Mouse (Mus musculus): ENCODE data around the gene Olfr1162. TPM values are rescaled to one million over a fixed set of nuclear protein-coding genes. Genes with fewer than 3 reads are reported as not detected.
"Not testable (repeated sequence)": the region's sequence is repeated elsewhere in the genome, so short reads cannot be mapped to it uniquely, and the experiment has no call there.

Gene Olfr1162
- total RNA-seq (2012; rRNA removed), result not detected in 2 replicates

DNA sequence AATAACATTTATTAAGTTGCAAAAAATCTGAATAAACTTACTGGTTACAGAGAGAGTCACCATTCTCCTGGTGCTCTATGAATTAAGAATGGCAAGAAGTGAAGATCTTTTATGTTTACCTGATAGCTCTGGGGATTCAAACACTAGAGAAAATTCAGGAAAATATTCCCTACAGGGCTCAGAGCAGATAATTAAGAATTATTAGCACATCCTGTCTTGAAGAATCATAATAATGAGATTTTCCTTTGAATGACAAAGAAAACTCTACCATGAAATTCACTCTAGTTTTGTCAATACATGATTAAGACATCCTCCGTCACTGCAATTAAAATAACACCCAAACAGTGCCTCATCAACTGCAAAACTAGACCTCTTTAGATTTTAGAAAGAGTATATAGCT is at the start of gene Olfr1162:
Olfr1162 (minus strand) TSS at position 101 of the 400 bp plus-strand sequence.
- Histone ChIP-seq H3K4me1 (ENCODE audit: control insufficient read depth in 2 of 2, insufficient read depth in 2 of 2, low read length in 2 of 2, poor library complexity in 1 of 2) (no peaks in the 10 kb centered on the region), H3K36me3 (ENCODE audit: control insufficient read depth, insufficient read depth, low read length, poor library complexity, severe bottlenecking) (no peaks in the 10 kb centered on the region), H3K9me3 (ENCODE audit: control insufficient read depth, insufficient read depth, low read depth, low read length) (no peaks in the 10 kb centered on the region), H3K9ac (ENCODE audit: insufficient read depth, low read depth, low read length, poor library complexity, severe bottlenecking) (no peak within 1 kb of the TSS), H3K4me3 (ENCODE audit: insufficient read depth in 1 of 2, low read depth in 1 of 2, low read length in 2 of 2, poor library complexity in 1 of 2, severe bottlenecking in 1 of 2) (no peak within 1 kb of the TSS), H3K27ac (ENCODE audit: insufficient read depth, low read depth, low read length, poor library complexity, severe bottlenecking) (no peak within 1 kb of the TSS)
- in situ Hi-C loops (cut with MboI; ENCODE audit: low sequenced_read_pairs in 2 of 2, unreplicated experiment in 2 of 2), result no loop called here
- DNase-seq (ENCODE audit: low read depth, low spot score), result no peak
- no peak for TF ChIP-seq HCFC1 (IDR thresholded peaks at IDR 0.05; ENCODE audit: borderline replicate concordance, insufficient read depth, low read length)
- TF ChIP-seq ZC3H11A (IDR thresholded peaks at IDR 0.05; ENCODE audit: borderline replicate concordance, low read depth, low read length), result no peak
- no peak for TF ChIP-seq CHD2 (IDR thresholded peaks at IDR 0.05; ENCODE audit: low read depth, low read length)
- no peak for TF ChIP-seq ZNF384 (IDR thresholded peaks at IDR 0.05; ENCODE audit: low read depth, low read length)
- TF ChIP-seq MAFK (IDR thresholded peaks at IDR 0.05; ENCODE audit: insufficient read depth, low read depth, low read length), result no peak

DNA sequence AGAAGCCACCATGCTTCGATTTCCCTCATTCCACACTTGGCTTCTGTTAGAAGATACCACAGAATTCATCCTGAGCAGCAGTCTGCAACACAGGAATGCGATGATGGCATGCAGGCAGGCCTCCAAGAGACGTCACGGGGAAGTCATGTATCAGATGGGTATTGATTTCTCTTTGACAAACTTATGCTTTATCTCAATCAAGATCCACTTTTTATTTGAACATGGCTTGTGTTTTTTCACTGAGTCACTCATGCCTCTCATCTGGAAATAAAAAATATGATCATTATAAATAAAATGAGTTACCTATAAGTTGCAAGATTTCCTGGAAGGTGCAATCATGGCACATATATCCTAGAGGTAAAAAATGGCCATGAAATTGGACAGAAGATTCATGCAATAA is 42.9 kb upstream of the Olfr1162 start, which contains the start of gene Olfr1164:
Olfr1164 (minus strand) TSS at position 101 of the 400 bp plus-strand sequence.
- no peak for DNase-seq (ENCODE audit: low read depth, low spot score)
- Histone ChIP-seq H3K36me3 (ENCODE audit: control insufficient read depth, insufficient read depth, low read length, poor library complexity, severe bottlenecking) (no peaks in the 10 kb centered on the region), H3K4me3 (ENCODE audit: insufficient read depth in 1 of 2, low read depth in 1 of 2, low read length in 2 of 2, poor library complexity in 1 of 2, severe bottlenecking in 1 of 2) (no peak within 1 kb of the TSS), H3K27ac (ENCODE audit: insufficient read depth, low read depth, low read length, poor library complexity, severe bottlenecking) (no peak within 1 kb of the TSS), H3K9me3 (ENCODE audit: control insufficient read depth, insufficient read depth, low read depth, low read length) (no peaks in the 10 kb centered on the region), H3K4me1 (ENCODE audit: control insufficient read depth in 2 of 2, insufficient read depth in 2 of 2, low read length in 2 of 2, poor library complexity in 1 of 2) (no peaks in the 10 kb centered on the region), H3K9ac (ENCODE audit: insufficient read depth, low read depth, low read length, poor library complexity, severe bottlenecking) (no peak within 1 kb of the TSS)
- in situ Hi-C loops (cut with MboI; ENCODE audit: low sequenced_read_pairs in 2 of 2, unreplicated experiment in 2 of 2), result no loop called here
- TF ChIP-seq CHD2 (IDR thresholded peaks at IDR 0.05; ENCODE audit: low read depth, low read length), result no peak
- TF ChIP-seq HCFC1 (IDR thresholded peaks at IDR 0.05; ENCODE audit: borderline replicate concordance, insufficient read depth, low read length), result no peak
- TF ChIP-seq ZNF384 (IDR thresholded peaks at IDR 0.05; ENCODE audit: low read depth, low read length), result no peak
- TF ChIP-seq MAFK (IDR thresholded peaks at IDR 0.05; ENCODE audit: insufficient read depth, low read depth, low read length), result no peak
- TF ChIP-seq ZC3H11A (IDR thresholded peaks at IDR 0.05; ENCODE audit: borderline replicate concordance, low read depth, low read length), result no peak

DNA sequence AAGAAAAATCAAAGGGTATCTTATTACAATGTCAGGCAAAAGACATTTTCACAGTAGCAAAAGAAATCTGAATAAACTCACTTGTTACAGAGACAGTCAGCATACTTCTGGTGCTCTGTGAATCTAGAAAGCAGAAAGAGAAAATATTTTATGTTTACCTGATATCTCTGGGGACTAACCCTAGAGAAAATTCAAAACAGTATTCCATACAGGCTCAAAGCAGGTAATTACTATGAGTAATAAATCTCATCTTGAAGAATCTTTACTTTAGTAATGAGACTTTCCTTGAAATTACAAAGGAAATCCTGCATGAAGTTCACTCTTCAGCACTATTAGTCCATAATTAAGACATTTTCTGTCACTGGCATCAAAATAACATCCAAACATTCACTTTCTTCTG is 20.8 kb upstream of the Olfr1162 start, which contains the start of gene Olfr1163:
Olfr1163 (minus strand) TSS at position 101 of the 400 bp plus-strand sequence.
- TF ChIP-seq ZC3H11A (IDR thresholded peaks at IDR 0.05; ENCODE audit: borderline replicate concordance, low read depth, low read length), result no peak
- no peak for TF ChIP-seq CHD2 (IDR thresholded peaks at IDR 0.05; ENCODE audit: low read depth, low read length)
- TF ChIP-seq ZNF384 (IDR thresholded peaks at IDR 0.05; ENCODE audit: low read depth, low read length), result no peak
- TF ChIP-seq HCFC1 (IDR thresholded peaks at IDR 0.05; ENCODE audit: borderline replicate concordance, insufficient read depth, low read length), result no peak
- TF ChIP-seq MAFK (IDR thresholded peaks at IDR 0.05; ENCODE audit: insufficient read depth, low read depth, low read length), result no peak
- H3K4me3 ChIP-seq (ENCODE audit: insufficient read depth in 1 of 2, low read depth in 1 of 2, low read length in 2 of 2, poor library complexity in 1 of 2, severe bottlenecking in 1 of 2), result no peak within 1 kb of the TSS
- H3K27ac ChIP-seq (ENCODE audit: insufficient read depth, low read depth, low read length, poor library complexity, severe bottlenecking), result no peak within 1 kb of the TSS
- no peaks in the 10 kb centered on the region for H3K9me3 ChIP-seq (ENCODE audit: control insufficient read depth, insufficient read depth, low read depth, low read length)
- no peaks in the 10 kb centered on the region for H3K4me1 ChIP-seq (ENCODE audit: control insufficient read depth in 2 of 2, insufficient read depth in 2 of 2, low read length in 2 of 2, poor library complexity in 1 of 2)
- DNase-seq (ENCODE audit: low read depth, low spot score), result no peak
- H3K9ac ChIP-seq (ENCODE audit: insufficient read depth, low read depth, low read length, poor library complexity, severe bottlenecking), result no peak within 1 kb of the TSS
- in situ Hi-C loops (cut with MboI; ENCODE audit: low sequenced_read_pairs in 2 of 2, unreplicated experiment in 2 of 2), result no loop called here
- H3K36me3 ChIP-seq (ENCODE audit: control insufficient read depth, insufficient read depth, low read length, poor library complexity, severe bottlenecking), result no peaks in the 10 kb centered on the region

DNA sequence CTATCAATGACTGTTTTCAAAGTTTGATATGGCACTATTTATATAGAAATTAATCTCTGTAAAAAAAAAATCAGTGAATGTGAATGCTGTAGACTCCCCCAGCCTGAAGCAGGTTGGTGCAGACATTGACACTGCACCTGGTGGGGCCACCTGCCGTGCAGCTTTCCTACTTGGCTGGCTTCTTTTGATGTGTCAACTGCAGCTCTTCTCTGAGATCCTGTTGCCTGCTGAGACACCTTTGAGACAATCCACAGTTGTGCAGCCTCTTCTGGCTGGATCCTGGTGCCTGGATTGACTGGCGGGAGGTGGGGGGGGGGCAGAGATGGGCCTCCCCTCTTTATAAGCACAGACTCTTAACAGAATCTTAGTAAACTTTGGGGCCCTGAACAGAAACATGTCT is 12.7 kb upstream of the Olfr1162 start:
- H3K27ac ChIP-seq (ENCODE audit: insufficient read depth, low read depth, low read length, poor library complexity, severe bottlenecking), result no peak overlapping the region
- in situ Hi-C loops (cut with MboI; ENCODE audit: low sequenced_read_pairs in 2 of 2, unreplicated experiment in 2 of 2), result no loop called here
- no peaks in the 10 kb centered on the region for H3K9me3 ChIP-seq (ENCODE audit: control insufficient read depth, insufficient read depth, low read depth, low read length)
- H3K36me3 ChIP-seq (ENCODE audit: control insufficient read depth, insufficient read depth, low read length, poor library complexity, severe bottlenecking), result no peaks in the 10 kb centered on the region
- peak; percentile 25 for DNase-seq (ENCODE audit: low read depth, low spot score)
- no peaks in the 10 kb centered on the region for H3K4me1 ChIP-seq (ENCODE audit: control insufficient read depth in 2 of 2, insufficient read depth in 2 of 2, low read length in 2 of 2, poor library complexity in 1 of 2)
- H3K4me3 ChIP-seq (ENCODE audit: insufficient read depth in 1 of 2, low read depth in 1 of 2, low read length in 2 of 2, poor library complexity in 1 of 2, severe bottlenecking in 1 of 2), result no peak overlapping the region
- H3K9ac ChIP-seq (ENCODE audit: insufficient read depth, low read depth, low read length, poor library complexity, severe bottlenecking), result no peak overlapping the region
- TF ChIP-seq ZNF384 (IDR thresholded peaks at IDR 0.05; ENCODE audit: low read depth, low read length) (no peak), CHD2 (IDR thresholded peaks at IDR 0.05; ENCODE audit: low read depth, low read length) (no peak), HCFC1 (IDR thresholded peaks at IDR 0.05; ENCODE audit: borderline replicate concordance, insufficient read depth, low read length) (no peak), MAFK (IDR thresholded peaks at IDR 0.05; ENCODE audit: insufficient read depth, low read depth, low read length) (no peak)

DNA sequence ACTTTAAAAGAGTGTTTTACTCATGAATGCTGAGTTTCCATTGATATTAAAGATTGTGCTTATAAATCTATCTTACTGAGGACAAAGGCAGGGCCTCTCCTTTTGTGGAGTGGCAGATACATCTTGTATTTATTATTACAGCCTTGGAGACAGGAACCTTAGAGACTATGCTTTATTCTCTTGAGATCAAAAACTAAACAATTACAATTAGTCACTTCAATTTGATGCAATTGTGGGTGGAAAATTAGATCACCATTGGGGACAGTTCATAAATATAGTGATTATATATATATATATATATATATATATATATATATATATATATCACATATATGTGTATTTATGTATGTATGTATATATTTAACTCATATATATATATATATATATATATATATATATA is 13.3 kb downstream of the Olfr1162 start, which contains the start of gene Olfr73:
Olfr73 (minus strand) TSS at position 101 of the 400 bp plus-strand sequence.
- TF ChIP-seq MAFK (IDR thresholded peaks at IDR 0.05; ENCODE audit: insufficient read depth, low read depth, low read length) (no peak), ZC3H11A (IDR thresholded peaks at IDR 0.05; ENCODE audit: borderline replicate concordance, low read depth, low read length) (no peak)
- Histone ChIP-seq H3K36me3 (ENCODE audit: control insufficient read depth, insufficient read depth, low read length, poor library complexity, severe bottlenecking) (no peaks in the 10 kb centered on the region), H3K27ac (ENCODE audit: insufficient read depth, low read depth, low read length, poor library complexity, severe bottlenecking) (no peak within 1 kb of the TSS), H3K4me1 (ENCODE audit: control insufficient read depth in 2 of 2, insufficient read depth in 2 of 2, low read length in 2 of 2, poor library complexity in 1 of 2) (no peaks in the 10 kb centered on the region), H3K4me3 (ENCODE audit: insufficient read depth in 1 of 2, low read depth in 1 of 2, low read length in 2 of 2, poor library complexity in 1 of 2, severe bottlenecking in 1 of 2) (no peak within 1 kb of the TSS), H3K9ac (ENCODE audit: insufficient read depth, low read depth, low read length, poor library complexity, severe bottlenecking) (no peak within 1 kb of the TSS), H3K9me3 (ENCODE audit: control insufficient read depth, insufficient read depth, low read depth, low read length) (no peaks in the 10 kb centered on the region)
- no peak for DNase-seq (ENCODE audit: low read depth, low spot score)
- in situ Hi-C loops (cut with MboI; ENCODE audit: low sequenced_read_pairs in 2 of 2, unreplicated experiment in 2 of 2), result no loop called here

DNA sequence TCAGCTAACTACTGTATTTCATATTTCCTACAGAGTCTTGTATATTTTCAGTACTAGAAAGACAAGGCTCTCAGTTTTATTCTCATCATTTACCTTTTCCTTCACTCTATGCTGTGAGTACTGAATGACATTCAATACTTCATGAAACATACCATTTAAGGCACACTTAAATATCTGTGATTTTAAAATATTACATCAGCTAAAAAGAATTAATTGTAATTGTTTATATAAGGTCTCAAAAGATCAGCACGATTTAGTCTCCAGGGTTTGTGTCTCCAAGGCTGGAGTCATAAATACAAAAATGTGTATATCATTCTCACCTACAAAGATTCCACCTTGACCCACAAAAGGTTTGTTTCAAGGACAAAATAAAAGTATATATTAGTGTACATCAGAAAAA is 28.5 kb downstream of the Olfr1162 start, which contains the start of gene Olfr1161:
Olfr1161 (plus strand) TSS at position 301 of the 400 bp plus-strand sequence.
- H3K9me3 ChIP-seq (ENCODE audit: control insufficient read depth, insufficient read depth, low read depth, low read length); DNase-seq (ENCODE audit: low read depth, low spot score); in situ Hi-C loops (cut with MboI; ENCODE audit: low sequenced_read_pairs in 2 of 2, unreplicated experiment in 2 of 2); H3K9ac ChIP-seq (ENCODE audit: insufficient read depth, low read depth, low read length, poor library complexity, severe bottlenecking); H3K27ac ChIP-seq (ENCODE audit: insufficient read depth, low read depth, low read length, poor library complexity, severe bottlenecking); H3K36me3 ChIP-seq (ENCODE audit: control insufficient read depth, insufficient read depth, low read length, poor library complexity, severe bottlenecking); H3K4me1 ChIP-seq (ENCODE audit: control insufficient read depth in 2 of 2, insufficient read depth in 2 of 2, low read length in 2 of 2, poor library complexity in 1 of 2); H3K4me3 ChIP-seq (ENCODE audit: insufficient read depth in 1 of 2, low read depth in 1 of 2, low read length in 2 of 2, poor library complexity in 1 of 2, severe bottlenecking in 1 of 2): not testable (repeated sequence)

All from ES-E14 (cell line).